Mouse (Mus musculus) bone marrow, adult 2 months (tissue): ENCODE results near the gene Spdye4c.

Experiments
- CTCF ChIP-seq: fragments of 200-500 bp; IDR thresholded peaks from 2 replicates; pipeline ENCODE4 v1.5.1; 2011; ENCODE audit warnings: low read length, control low read depth; ENCODE audit not compliant: control insufficient read depth, insufficient read depth
- POLR2A ChIP-seq: fragments of 200-500 bp; IDR thresholded peaks from 2 replicates; pipeline ENCODE4 v1.6.1; 2011; ENCODE audit warnings: low read depth, mild to moderate bottlenecking, control low read depth, low read length, borderline replicate concordance; ENCODE audit not compliant: control insufficient read depth

- TF ChIP-seq POLR2A (no peak), CTCF (no peak)
Measured at GRCm38 (mm10) chr2:128620578-128620977, 29.6 kb downstream of the Spdye4c start.
